Mouse (Mus musculus) stomach, postnatal 0 days (tissue): ENCODE results near the gene Spats1.

Source experiments
- CTCF ChIP-seq: IDR thresholded peaks from 2 replicates; pipeline ENCODE4 v1.5.1; 2016; ENCODE audit warnings: antibody characterized with exemption, low read depth, mild to moderate bottlenecking, moderate library complexity
- EP300 ChIP-seq: optimal IDR thresholded peaks from 2 replicates; pipeline ENCODE3; 2016; ENCODE audit warnings: antibody characterized with exemption

DNA sequence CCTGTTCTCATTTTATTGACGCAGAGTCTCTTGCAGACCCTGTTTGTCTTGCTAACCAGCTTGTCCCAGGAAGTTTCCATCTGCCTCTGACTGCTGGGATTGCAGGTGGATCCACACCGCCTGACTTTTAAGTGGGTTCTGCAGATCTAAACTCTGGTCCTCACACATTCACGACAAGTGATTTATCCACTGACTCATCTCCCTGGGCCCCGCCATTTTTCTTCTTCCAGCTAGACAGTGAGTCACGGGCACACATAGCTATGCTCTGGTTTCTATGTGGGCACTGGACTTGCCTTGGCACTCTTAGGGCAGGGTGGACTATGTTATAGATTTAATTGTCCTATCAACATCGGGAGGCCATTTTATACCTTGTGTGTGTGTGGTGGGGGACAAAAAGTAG lies 14.5 kb upstream of the Spats1 start:
- no peak for TF ChIP-seq EP300
- TF ChIP-seq CTCF, result no peak
